Mouse (Mus musculus) embryonic facial prominence, embryonic 11.5 days (tissue): ENCODE measurements around the gene Megf8. TPM values are rescaled to one million over a fixed set of nuclear protein-coding genes. Genes with fewer than 3 reads are reported as not detected.

Experiments
- ATAC-seq: fragments of 200-750 bp; cut with Nextera tagmentation; replicated peaks from 2 replicates; pipeline ENCODE4 v1.8.0; 2017; ENCODE audit warnings: low read depth; ENCODE audit not compliant: insufficient number of reproducible peaks, low FRiP score, low TSS enrichment
- DNase-seq: peaks from one replicate; pipeline ENCODE4 v3.0.0-alpha.2; 2015; ENCODE audit warnings: low spot score
- H3K27ac ChIP-seq: fragments of 300-500 bp; sonication (generic); replicated peaks from 2 replicates; pipeline ENCODE4 v1.5.1; 2014; ENCODE audit warnings: mild to moderate bottlenecking, low read depth, low read length, control low read depth
- H3K27me3 ChIP-seq: fragments of 300-500 bp; sonication (generic); 2 replicates; pipeline ENCODE4 v1.6.1; 2014; ENCODE audit warnings: mild to moderate bottlenecking, low read length, moderate library complexity, mixed read lengths; ENCODE audit not compliant: control insufficient read depth, insufficient read depth
- H3K36me3 ChIP-seq: fragments of 300-500 bp; sonication (generic); replicated peaks from 2 replicates; pipeline ENCODE4 v1.6.1; 2014; ENCODE audit warnings: low read depth, mild to moderate bottlenecking, low read length, moderate library complexity, mixed read lengths; ENCODE audit not compliant: control insufficient read depth, insufficient read depth
- H3K4me1 ChIP-seq: fragments of 300-500 bp; sonication (generic); 2 replicates; pipeline ENCODE4 v1.6.1; 2014; ENCODE audit warnings: low read length, mixed read lengths; ENCODE audit not compliant: control insufficient read depth, insufficient read depth
- H3K4me2 ChIP-seq: fragments of 300-500 bp; sonication (generic); 2 replicates; pipeline ENCODE4 v1.6.1; 2014; ENCODE audit warnings: low read depth, mild to moderate bottlenecking, control low read depth, low read length, moderate library complexity
- H3K4me3 ChIP-seq: fragments of 300-500 bp; sonication (generic); 2 replicates; pipeline ENCODE4 v1.5.1; 2014; ENCODE audit warnings: low read depth, low read length, control low read depth
- H3K9ac ChIP-seq: fragments of 300-500 bp; sonication (generic); replicated peaks from 2 replicates; pipeline ENCODE4 v1.6.1; 2014; ENCODE audit warnings: mild to moderate bottlenecking, control low read depth, low read length
- H3K9me3 ChIP-seq: fragments of 300-500 bp; sonication (generic); replicated peaks from 2 replicates; pipeline ENCODE4 v1.6.1; 2016; ENCODE audit warnings: mild to moderate bottlenecking, low read length, inconsistent platforms, mixed read lengths; ENCODE audit not compliant: control insufficient read depth
- WGBS: fragments of 180-500 bp; shearing (Covaris S2); extraction: QIAGEN DNeasy Blood & Tissue Kit; methylation state at CpG from one replicate; pipeline ENCODE4 v1.1.7; 2014; 5-methylcytosine and 5-hydroxymethylcytosine counted together
- polyA plus RNA-seq: library from polyadenylated mRNA; unstranded; fragments of >200 nt; fragmentation: Nextera tagmentation; extraction: Ambion mirVana; gene quantifications from 2 replicates; pipeline ENCODE4 v1.2.1, GENCODE M21; 2014

Megf8 gene
- polyA plus RNA-seq, 1 experiment from 2014 or later, result 8.7 TPM

DNA sequence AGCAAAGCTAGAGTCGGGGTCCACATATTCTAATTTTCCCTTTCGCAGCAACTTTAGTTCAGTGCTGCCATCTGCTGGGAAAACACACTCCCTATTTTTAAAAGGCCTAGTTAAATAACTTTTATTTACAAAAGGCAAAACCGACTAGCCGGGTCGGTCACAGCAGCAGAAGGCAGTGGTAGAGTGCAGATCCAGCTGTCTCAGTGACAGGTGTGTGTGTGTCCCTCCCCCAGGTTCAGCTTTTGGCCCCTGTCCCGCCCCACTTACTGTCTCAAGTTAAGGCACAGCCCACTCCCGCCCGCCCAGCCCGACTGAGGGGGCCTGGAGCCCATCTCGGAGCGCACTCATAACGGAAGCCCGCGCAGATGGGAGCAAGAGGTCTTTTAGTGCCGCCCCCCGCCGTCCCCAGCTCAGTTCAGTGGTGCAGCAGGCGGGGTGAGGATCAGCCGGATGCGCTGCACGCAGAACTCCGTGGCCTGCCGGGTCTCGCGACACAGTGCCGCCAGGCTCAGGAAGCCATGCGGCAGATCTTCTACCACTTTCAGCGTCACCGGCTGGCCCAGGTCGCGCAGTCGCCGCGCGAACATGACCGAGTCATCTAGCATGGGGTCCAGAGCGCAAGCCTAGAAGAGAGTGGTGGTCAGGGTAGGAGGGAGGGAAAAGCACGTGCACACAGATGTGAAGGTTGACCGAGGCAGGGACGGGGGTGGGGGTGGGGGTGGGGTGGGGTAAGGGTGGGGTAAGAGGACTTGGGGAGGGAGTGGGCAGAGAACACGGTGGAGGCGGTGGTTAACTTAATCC is 62.8 kb downstream of the Megf8 start:
- no peaks in the 10 kb centered on the region for H3K4me1 ChIP-seq
- DNase-seq (peak; percentile 84), ATAC-seq (peak; percentile 66)
- no peaks in the 10 kb centered on the region for H3K27me3 ChIP-seq
- peak overlapping the region; percentile 38 for H3K4me3 ChIP-seq
- no peaks in the 10 kb centered on the region for H3K9me3 ChIP-seq
- no peaks in the 10 kb centered on the region; the same call in 1 of the 2 replicates for H3K36me3 ChIP-seq
- H3K27ac ChIP-seq, result no peak overlapping the region
- WGBS, result under 1% methylated on average over 42 of the region's 42 CpGs
- peak overlapping the region; percentile 84 for H3K4me2 ChIP-seq
- H3K9ac ChIP-seq, result peak overlapping the region; percentile 55

- Histone ChIP-seq H3K4me1 (no peaks in the 10 kb centered on the region), H3K9ac (peak overlapping the region; percentile 55; the same call in 1 of the 2 replicates), H3K27me3 (no peaks in the 10 kb centered on the region), H3K4me2 (peak overlapping the region; percentile 84), H3K9me3 (no peaks in the 10 kb centered on the region), H3K36me3 (no peaks in the 10 kb centered on the region; the same call in 1 of the 2 replicates), H3K27ac (no peak overlapping the region), H3K4me3 (peak overlapping the region; percentile 38; the same call in 1 of the 2 replicates)
- DNase-seq (no peak), ATAC-seq (no peak; the same call in 1 of the 2 replicates)
- 48% methylated on average over 18 of the region's 18 CpGs for WGBS
These were observed 63.7 kb downstream of the Megf8 start for GRCm38 (mm10) chr7:25380392-25381283.

DNA sequence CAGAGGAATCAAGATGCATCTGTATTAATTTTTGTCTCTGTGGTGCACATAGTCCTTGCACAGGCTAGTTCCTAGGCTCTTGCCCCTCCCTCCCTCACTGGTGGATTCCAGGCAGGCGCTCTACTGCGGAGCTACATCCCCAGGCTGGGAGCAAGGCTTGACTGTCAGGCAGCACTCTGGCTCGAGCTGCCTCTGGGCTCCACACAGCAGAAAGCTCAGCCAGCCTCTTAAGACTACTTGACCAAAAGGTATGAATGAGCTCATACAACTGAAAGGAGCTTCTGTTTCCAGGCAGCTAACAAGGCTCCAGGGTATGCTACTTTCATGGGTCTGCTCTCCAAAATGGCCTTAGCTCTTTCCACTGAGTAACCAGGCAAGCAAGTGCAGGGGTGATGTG is 64.3 kb downstream of the Megf8 start:
- Histone ChIP-seq H3K36me3 (no peaks in the 10 kb centered on the region; the same call in 1 of the 2 replicates), H3K9ac (no peak overlapping the region), H3K4me3 (no peak overlapping the region), H3K27ac (no peak overlapping the region), H3K4me2 (no peak overlapping the region), H3K9me3 (no peaks in the 10 kb centered on the region), H3K27me3 (no peaks in the 10 kb centered on the region), H3K4me1 (no peaks in the 10 kb centered on the region)
- no peak for ATAC-seq
- no peak for DNase-seq
- WGBS, result 15% methylated on average over 3 of the region's 3 CpGs

GRCm38 (mm10) chr7:25382541-25382940 is 65.6 kb downstream of the Megf8 start:
- ATAC-seq, result no peak
- Histone ChIP-seq H3K9me3 (no peaks in the 10 kb centered on the region), H3K36me3 (no peaks in the 10 kb centered on the region; the same call in 1 of the 2 replicates), H3K4me1 (no peaks in the 10 kb centered on the region), H3K27ac (no peak overlapping the region), H3K9ac (no peak overlapping the region), H3K4me3 (no peak overlapping the region), H3K4me2 (no peak overlapping the region), H3K27me3 (no peaks in the 10 kb centered on the region)
- no peak for DNase-seq

GRCm38 (mm10) chr7:25383385-25383784 is 66.4 kb downstream of the Megf8 start:
- no peak overlapping the region for H3K4me2 ChIP-seq
- DNase-seq (no peak), ATAC-seq (no peak)
- no peaks in the 10 kb centered on the region for H3K9me3 ChIP-seq
- H3K36me3 ChIP-seq, result no peaks in the 10 kb centered on the region; the same call in none of the 2 replicates
- no peak overlapping the region for H3K27ac ChIP-seq
- WGBS, result 88% methylated on average over 7 of the region's 7 CpGs
- H3K4me1 ChIP-seq, result no peaks in the 10 kb centered on the region
- H3K4me3 ChIP-seq, result no peak overlapping the region
- no peaks in the 10 kb centered on the region for H3K27me3 ChIP-seq
- H3K9ac ChIP-seq, result no peak overlapping the region

DNA sequence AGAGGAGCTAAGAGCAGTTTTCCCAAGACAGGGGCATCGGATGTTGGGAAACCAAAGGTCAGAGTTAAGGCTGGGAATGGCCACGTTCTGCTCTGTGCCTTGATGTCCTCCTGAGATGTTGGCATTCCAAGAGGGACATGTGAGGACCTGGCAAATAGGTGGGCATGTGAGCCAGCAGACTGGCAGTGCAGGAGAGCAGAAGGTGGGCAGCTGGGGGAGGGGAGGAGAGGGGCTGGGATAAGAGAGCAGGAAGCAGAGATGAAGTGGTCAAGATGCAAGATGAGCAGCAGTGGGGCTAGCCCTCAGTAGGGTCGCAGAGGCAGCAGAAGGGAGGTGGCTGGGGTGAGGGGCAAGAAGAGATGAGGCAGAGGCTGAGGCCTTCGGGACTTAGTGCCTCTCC is 66.9 kb downstream of the Megf8 start:
- Histone ChIP-seq H3K4me1 (no peaks in the 10 kb centered on the region), H3K27ac (no peak overlapping the region), H3K36me3 (no peaks in the 10 kb centered on the region; the same call in none of the 2 replicates), H3K4me3 (no peak overlapping the region), H3K4me2 (no peak overlapping the region), H3K9me3 (no peaks in the 10 kb centered on the region), H3K27me3 (no peaks in the 10 kb centered on the region), H3K9ac (no peak overlapping the region)
- ATAC-seq (no peak), DNase-seq (no peak)
- WGBS, result 80% methylated on average over 4 of the region's 4 CpGs

DNA sequence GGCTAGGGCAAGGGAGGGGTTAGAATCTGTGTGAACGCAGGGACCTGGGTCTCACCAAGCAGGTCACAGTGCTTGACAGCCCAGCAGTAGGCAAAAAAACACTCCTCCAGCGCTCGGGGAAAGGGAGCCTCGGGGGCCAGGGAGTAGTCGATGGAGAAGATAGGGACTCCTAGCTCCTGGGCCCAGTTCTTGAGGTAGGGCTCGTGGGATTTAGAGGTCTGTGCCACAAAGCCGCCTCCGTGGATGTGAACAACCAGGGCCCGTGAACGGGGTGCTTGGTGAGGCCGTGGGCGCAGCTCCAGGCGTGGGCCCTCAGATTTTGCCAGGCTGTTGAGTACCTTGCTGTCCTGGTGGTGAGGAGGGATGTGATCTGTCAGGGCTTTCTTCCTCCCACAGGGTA is 67.4 kb downstream of the Megf8 start:
- Histone ChIP-seq H3K27ac (no peak overlapping the region), H3K4me3 (no peak overlapping the region), H3K36me3 (no peaks in the 10 kb centered on the region; the same call in none of the 2 replicates), H3K4me2 (no peak overlapping the region), H3K27me3 (no peaks in the 10 kb centered on the region), H3K9me3 (no peaks in the 10 kb centered on the region), H3K4me1 (no peaks in the 10 kb centered on the region), H3K9ac (no peak overlapping the region)
- 83% methylated on average over 13 of the region's 13 CpGs for whole genome bisulfite sequencing
- DNase-seq (no peak), ATAC-seq (no peak)
